Mouse (Mus musculus): ENCODE results near the gene Kpnb1. TPM values are rescaled to one million over a fixed set of nuclear protein-coding genes. Genes with fewer than 3 reads are reported as not detected.
"Not testable (repeated sequence)": the region's sequence is repeated elsewhere in the genome, so short reads cannot be mapped to it uniquely, and the experiment has no call there.

The Kpnb1 gene
- 100 to 1,000 TPM; 125 to 136 TPM for total RNA-seq (2021)
- long read RNA-seq, full-length matches to known transcripts, result 13 of 51 reads
- long read RNA-seq, partial matches to known transcripts, result 6 of 51 reads
- long read RNA-seq, other reads (novel, unspliced or antisense), result 32 of 51 reads

DNA sequence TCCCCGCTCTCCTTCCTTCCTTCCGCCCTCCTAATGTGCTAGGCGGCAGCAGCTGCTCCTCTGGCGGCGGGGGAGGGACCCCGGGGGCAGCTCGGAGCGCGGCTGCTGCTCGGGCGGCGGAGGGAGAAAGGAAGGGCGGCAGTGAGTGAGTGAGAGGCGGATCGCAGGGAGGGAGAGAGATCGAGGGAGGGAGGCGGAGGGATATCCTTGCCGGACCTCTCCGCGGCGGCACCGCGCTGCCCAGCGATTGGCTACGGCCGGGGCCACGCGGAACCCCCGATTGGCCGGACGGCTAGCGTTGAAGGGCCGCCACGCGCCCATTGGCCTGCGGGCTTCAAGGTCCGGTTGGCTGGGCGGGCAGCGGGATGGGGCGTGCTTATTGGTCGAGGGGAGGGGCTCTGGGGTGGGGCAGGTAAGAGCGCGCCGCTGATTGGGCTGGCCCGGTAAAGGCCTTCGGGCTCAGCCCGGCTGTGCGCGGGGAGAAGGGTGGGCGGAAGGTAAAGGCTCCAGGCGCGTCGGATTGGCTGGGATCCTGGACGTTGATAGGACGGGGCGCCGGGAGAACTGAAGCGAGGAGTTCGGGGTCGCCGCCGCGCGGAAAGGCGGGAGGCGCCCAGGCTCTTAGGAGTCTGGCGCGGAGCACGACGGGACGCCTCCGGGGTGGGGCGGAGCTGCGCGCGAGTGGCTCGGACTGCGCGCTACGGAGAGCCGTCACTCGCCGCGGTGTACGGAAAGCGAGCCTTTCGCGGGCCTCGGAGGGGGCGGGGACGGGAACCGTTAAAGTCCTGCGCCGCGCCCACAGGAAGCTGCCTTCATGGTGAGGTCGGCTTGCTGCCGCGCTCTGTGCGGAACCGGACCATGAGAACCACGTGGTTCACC, at the start of gene Kpnb1:
Gene Kpnb1 (minus strand): TSS at position 118 of the 879 bp plus-strand sequence.
- peak; percentile 97 to 99 for DNase-seq (ENCODE audit: low spot score in 2 of 2)

DNA sequence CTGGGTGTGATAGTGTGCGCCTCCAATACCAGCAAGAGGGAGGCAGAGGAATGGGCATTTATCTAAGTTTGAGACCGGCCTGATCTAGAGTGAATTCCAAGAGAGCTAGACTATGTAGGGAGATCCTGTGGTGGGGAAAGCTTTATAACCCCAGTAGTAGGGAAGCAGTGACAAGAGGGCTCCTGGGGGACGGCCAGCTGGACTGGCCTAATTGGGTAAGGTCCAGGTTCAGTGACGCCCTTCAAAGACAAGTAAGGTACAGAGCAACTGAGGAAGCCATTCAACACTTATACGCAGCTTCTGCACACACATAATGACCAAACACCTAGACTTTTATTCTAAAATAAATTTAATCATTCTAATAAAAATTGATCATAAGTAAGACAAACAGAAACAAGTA, 44.8 kb upstream of the Kpnb1 start:
- DNase-seq (ENCODE audit: low spot score in 2 of 2), result no peak

DNA sequence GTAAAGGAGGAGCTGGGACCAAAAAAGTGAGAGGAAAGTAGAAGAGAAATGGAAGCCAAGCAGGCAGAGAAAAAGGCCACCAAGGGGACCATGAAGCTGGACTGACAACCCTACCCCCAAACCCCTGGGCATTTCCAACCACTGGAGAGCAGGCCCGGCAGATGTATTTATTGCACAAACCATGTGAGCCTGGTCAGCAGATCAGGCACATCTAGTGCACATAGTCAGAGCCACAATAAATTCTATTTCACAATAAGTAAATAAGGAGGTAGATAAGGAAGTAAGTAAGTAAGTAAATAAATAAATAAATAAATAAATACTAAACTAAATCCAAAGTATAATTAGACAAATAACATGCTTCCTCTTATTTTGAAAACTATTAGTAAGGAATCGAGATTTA, 41.7 kb upstream of the Kpnb1 start:
- DNase-seq (ENCODE audit: low spot score in 2 of 2), result no peak

DNA sequence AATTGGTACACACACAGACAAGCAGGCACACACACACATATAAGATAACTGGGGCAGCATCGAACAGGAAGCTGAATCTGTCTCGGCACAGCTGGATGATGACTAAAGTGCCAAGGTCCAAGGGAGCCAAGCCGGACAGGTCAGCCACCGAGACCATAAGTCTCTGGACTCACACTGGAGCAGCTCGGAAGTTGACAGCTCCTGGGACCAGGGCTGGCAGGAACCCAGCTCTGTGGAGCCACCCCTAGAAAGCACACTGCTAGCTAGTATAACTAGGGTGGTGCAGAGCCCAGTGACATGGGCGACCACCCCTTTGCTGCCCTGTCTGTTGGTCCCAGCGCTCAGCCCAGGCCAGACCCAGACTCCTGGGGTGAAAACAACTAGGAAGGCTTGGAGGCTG, 41.3 kb upstream of the Kpnb1 start:
- no peak for DNase-seq (ENCODE audit: low spot score in 2 of 2)

DNA sequence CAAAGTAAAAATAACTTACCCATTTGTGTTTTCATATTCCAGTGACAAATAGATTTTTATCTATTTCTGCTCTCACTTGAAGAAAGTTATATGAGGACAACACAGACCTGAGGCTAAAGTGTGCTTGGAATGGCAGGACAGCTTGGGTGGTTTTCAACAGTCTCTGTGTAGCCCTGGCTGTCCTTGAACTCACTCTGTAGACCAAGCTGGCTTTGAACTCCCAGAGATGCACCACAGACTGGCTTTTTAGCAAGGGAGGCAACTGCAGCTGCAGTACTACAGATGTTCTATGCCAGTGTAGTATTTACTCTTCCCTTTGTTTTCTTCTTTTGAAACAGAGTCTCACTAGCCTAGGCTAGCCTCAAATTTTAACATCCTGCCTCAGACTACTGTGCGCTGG, 38.5 kb upstream of the Kpnb1 start:
- DNase-seq (ENCODE audit: low spot score in 2 of 2), result no peak

DNA sequence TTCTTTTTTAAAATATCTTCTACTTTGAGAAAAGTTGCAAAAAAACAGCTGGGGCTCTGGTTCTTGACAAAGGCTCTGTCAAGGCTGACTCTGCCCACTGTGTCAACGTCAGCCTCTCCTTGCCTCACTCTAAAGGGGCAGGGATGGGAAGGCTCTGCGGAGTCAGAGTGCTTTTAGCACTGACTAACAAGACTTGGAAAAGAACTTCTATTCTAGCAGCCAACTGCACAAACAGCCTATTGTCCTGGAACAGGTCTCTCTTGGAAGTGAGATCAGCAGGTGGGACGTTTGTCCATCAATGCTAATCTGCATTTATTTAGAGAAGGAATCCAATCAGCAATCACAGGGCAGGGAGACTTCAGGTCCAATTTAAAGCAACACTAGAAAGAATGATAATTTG, 35.8 kb upstream of the Kpnb1 start:
- no peak for DNase-seq (ENCODE audit: low spot score in 2 of 2)

DNA sequence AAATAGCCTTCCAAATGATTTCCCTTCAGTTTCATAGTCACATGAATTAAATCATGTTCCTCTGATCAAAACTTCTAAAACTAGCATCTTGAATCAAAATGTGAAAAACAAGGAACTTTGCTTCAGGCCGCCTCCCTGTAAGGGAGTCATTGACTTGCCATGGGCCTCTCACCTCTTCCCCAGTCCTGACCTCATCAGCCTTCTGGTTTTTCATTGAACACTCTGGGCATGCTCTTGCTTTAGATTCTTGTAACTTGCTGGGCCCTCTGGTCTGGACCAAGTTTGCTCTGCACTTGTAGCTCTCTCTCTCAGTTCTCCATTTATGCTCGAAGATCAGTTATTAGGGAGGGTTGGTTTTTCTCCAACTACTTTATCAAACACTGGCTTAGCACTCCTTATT, 33.9 kb upstream of the Kpnb1 start:
- DNase-seq (ENCODE audit: low spot score in 2 of 2), result no peak

DNA sequence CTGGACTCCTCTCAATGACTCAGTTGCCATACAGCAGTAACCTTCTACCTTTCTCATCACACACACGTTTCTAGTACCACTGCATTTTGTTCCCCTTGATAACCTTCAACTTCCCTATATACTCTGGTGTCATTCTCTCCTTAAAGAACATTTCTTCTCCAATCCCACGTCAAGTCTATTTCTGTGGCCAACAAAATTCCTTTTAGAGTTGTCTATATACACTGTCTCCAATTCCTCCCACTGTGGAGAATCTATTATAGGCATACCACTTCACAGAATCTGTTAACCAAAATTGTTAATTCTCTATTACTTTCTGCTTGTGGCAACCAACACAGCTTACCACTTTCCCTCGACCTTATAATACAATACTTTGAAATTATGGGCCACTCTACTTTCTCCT, 32.5 kb upstream of the Kpnb1 start:
- DNase-seq (ENCODE audit: low spot score in 2 of 2), result no peak

DNA sequence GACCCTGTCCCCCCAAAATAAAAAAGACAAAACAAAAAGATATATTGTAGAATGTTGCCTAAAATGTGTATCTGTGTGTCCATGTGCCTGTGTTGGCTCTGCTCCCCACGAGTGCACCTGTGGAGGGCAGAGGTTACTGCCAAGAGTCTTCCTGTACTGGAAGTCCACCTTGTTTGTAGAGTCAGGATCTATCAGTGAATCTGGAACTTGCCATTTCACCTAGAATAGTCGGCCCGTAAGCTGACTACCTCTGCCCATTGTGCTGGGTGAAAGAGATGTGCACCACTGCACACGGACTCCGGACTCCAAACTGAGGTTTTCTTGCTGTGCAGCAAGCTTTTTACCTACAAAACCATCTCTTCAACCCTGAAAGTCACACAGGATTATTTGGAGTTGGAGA, 26.7 kb upstream of the Kpnb1 start:
- DNase-seq (ENCODE audit: low spot score in 2 of 2), result no peak

DNA sequence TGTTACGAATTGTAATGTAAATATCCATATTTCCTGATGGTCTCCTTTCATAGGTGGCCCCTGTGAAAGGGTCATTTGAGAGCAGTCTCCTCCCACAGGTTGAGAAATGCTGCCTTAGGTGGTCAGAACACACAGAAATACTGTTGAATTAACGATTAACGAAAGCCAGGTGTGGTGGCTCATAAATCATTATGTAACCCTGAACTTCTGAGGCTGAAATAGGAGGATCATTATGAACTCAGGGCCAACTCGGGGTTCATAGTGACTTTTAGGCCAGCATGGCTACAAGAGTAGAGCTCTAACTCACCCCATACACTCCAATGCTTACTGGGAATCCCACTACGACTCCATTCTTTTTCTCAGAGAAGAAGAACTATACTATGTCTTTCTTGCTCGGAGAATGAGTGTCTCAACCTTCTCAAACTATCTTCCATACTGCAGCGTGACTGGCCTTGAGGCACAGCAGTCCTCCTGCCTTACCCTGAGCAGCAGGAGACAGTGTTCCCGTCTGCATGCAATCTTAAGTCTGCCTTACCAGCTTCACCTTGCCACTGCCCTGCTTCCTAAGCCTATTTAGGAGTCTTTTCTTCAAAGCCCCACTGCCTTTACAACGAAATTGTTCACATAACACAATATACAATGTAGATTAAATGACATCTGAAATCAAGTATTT, 23.2 kb upstream of the Kpnb1 start:
- no peak for DNase-seq (ENCODE audit: low spot score in 2 of 2)

DNA sequence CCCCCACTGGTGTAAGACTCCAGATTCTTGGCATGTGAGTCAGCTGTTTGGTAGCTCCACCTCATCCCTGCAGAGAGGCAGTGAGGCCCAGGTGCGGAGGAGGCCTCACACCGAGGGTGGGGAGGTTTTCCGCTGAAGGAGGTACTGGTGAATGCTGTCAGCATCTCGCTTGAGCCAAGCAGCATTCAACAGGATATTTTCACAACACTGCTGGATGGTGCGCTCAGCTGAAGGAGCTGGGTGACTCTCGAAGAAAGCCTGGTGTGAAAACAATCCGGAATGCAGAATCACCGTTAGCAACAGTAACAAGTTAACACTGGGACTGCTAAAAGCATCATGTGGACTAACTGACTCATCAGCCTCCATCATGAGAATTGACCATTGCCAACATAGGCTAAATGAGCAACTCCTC, 19.3 kb upstream of the Kpnb1 start:
- no peak for DNase-seq (ENCODE audit: low spot score in 2 of 2)

DNA sequence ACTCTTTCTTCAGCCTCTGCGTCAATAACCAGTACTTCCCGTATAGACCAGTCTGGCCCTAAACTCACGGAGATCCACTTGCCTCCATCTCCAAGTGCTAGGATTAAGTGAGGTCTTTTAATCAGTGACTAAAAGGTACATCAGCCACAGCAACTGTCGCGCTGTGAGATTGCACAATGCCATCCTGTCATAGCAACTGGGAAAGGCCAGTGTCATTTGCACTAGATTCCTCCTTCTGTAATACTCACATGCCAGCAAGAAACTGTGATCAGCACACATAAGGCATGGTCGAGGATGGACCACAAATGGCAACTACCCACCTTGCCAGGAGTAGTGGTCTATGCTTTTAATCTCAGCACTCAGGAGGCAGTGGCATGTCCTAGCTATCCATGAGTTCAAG, 11.8 kb upstream of the Kpnb1 start:
- DNase-seq (ENCODE audit: low spot score in 2 of 2), result no peak

DNA sequence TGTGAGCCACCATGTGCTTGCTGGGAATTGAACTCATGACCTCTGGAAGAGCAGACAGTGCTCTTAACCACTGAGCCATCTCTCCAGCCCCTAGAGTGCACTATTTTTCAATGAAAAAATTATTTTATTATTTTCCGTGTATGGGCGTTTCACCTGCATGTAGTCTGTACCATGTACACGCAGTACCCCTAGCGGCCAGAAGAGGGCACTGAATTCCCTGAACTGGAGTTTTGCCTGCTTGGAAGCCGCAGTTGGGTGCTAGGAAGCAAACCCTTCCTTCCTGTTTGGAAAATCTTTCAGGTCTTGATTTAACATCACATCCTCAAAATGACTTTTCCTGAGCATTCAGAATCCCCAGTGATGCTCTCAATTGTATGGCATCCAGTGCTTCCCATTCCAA, 10.9 kb upstream of the Kpnb1 start:
- DNase-seq (ENCODE audit: low spot score in 2 of 2), result peak; percentile 30 to 35

DNA sequence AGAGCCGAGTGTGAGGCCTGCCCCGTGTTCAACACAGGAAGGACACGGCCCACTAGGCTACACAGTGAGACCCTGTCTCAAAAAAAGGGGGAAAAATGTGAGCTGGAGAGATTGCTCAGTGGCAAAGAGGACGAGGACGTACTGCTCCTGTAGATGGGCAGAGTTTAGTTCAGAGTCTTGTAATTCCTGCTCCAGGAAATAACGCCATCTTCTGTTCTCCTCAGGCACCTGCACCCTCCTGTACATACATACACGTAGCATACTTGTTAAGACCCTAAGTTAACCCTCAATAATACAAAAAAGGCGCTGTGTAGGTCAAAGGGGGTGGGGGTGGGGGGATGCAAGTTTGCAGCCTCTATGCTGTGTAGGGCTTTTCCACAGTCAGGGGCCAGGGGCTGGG, 9.3 kb upstream of the Kpnb1 start:
- no peak for DNase-seq (ENCODE audit: low spot score in 2 of 2)

DNA sequence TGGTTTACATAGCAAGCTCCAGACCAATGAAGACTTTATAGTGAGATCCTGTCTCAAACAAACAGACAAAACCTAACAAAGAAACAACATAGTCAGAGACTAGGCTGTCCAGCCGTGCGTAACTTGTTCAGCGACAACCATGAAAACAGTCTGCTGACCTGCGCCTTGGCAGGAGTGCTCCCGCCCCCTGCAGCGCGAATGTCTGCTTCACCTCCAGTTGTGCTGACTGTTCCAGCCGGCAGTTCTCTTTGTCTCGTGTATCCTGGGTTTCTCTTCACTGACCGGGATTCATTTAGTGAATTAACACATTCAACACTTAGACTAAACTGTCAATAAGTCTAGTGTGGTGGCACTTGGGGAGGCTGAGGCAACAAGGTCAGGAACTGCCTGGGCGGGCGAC, 8.9 kb upstream of the Kpnb1 start:
- DNase-seq (ENCODE audit: low spot score in 2 of 2), result no peak

DNA sequence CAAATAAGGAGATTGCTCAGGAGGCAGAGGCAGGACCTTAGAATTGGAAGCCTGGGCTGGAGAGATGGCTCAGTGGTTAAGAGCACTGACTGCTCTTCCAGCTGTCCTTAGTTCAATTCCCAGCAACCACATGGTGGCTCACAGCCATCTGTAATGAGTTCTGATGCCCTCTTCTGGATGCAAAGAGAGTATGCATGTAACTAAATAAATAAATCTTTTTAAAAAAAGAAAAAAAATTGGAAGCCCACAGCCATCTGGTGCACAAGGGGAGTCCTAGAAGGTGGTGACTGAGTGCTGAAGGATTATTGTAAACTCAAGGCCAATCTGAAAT, 4.9 kb upstream of the Kpnb1 start:
- no peak for DNase-seq (ENCODE audit: low spot score in 2 of 2)

DNA sequence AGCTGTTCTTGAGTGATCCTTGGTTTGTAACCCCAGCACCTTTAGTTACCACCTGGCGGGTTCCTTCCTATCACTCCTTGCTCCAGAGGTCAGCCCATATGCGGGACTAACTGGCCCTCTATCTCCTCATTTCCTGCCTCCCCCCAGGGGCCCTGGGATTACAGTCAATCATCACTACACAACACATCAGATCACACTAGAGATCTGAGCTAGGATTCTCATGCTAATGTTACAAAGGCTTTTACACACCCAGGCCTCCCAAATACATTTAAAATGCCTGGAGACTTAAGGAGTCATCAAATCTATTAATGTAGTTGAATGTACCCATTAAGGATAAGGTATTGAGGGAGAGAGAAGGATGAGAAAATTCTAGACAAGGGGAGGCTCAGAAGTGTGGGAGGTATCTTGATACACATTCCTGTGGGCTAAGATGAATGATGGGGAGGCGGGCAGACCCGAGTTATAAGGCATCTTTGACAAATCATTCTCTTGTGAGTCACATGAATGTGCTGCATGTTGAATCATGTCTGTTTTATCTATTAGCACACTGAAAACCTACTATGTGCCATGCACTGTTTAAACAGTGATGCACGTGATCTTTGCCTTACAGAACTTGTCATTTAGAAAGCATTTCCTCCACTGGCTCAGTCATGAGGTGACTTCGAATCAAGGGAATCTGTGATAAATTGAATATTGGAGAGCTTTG, 4.4 kb upstream of the Kpnb1 start:
- DNase-seq (ENCODE audit: low spot score in 2 of 2), result no peak

DNA sequence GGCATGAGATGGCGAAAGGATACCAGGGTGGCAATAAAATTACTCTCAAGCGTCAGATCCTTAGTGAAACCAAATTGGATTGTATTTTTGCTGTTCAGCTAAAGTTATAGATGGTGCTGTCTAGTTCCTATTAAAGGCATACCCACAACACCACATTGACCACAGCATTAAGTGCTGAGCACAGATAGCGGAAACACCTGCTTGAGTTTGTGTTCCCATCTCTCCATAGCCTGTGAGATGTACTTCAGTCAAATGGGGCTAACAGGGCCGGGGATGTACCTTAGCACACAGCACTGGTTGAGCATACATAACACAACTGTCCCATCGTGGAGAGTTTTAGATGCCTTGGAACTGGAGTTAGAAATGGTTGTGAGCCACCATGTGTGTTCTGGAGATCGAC, 3.3 kb upstream of the Kpnb1 start:
- no peak for DNase-seq (ENCODE audit: low spot score in 2 of 2)

DNA sequence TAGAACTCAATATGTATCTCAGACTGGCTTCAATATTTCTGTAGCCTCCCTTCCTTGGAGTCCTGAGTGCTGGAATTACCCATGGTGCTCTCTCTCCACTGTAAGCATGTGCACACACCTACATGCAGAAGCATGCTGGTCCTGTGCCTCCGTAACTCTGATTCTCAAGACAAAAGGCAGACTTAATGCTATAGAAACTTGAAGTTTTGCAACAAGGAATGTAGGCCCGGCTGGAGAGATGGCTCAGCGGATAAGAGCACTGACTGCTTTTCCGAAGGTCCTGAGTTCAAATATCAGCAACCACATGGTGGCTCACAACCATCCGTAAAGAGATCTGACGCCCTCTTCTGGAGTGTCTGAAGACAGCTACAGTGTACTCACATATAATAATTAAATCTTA, 2.0 kb upstream of the Kpnb1 start:
- DNase-seq (ENCODE audit: low spot score in 2 of 2), result not testable (repeated sequence)

DNA sequence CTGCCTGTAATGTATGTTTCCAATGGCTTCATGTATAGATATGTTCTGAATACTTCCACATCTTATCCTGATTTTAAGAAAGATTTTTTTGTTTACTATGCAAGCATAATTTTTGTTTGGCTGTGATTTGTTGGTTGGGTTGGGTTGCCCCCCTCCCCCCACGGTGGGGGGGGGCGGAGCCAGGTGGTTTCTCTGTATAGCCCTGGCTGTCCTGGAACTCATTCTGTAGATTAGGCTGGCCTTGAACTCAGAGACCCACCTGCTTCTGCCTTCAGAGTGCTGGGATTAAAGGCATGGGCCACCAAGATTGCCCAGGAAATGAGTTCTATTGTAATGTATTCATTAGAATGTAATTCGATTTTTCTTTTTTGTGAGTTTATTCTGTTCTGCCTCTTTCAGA, 1.6 kb upstream of the Kpnb1 start:
- DNase-seq (ENCODE audit: low spot score in 2 of 2), result no peak

DNA sequence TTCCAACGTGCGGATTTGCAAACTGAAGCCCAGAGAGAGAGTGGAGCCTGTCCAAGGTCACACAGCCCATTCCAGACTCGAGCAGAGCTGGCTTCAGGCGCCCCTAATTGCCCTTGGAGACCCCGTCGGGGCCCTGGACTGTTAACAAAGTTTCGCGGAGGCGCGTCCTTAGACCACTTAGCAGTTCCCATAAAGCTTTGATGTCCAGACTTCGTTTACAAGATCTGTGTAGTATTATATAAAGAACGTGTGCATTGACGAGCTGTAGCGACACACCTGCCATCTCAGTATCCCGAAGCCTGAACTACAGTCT, 918 bp upstream of the Kpnb1 start:
- no peak for DNase-seq (ENCODE audit: low spot score in 2 of 2)

Measured in layer of hippocampus, postnatal 10 days (tissue).